Mouse (Mus musculus): Measurements from ENCODE around the gene Rbms3.

The Rbms3 gene

DNA sequence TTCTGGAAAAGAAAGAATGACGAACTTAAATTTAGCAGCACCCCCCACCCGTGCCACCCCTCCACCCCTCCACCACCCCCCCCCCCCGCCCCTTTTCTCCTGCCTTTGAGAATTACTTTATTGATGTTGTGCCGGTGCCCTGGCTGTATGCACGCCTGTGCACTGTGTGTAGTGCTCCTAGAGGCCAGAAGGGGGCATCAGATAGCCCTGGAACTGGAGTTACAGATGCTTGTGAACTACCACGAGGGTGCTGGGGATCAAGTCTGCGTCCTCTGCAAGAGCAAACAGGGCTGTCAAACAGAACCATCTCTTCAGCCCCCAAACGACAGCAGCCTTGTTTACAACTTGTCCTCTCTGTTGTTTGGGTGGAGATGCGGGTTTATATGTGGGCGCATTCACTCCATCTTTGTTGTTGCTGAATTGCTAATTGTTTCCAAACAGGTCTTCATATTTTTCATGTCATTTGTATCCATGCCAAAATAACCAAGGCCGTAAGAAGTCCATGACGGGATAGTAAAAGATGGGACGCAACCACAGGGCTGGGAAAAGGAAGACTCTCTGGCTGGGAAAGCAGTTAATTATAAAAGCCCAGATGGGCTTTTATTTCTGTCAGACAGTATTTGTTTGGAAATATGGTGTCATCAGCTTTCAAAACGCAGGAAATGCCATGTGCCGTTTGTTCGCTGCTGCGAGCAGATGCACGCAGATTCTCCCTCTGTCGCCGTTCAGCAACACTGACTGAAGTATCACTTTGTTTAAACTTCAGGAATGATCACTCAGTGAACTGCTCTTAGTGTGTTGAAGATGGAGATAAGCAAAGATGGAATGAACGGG, 652.9 kb downstream of the Rbms3 start:
- DNase-seq (ENCODE audit: low spot score), result no peak

DNA sequence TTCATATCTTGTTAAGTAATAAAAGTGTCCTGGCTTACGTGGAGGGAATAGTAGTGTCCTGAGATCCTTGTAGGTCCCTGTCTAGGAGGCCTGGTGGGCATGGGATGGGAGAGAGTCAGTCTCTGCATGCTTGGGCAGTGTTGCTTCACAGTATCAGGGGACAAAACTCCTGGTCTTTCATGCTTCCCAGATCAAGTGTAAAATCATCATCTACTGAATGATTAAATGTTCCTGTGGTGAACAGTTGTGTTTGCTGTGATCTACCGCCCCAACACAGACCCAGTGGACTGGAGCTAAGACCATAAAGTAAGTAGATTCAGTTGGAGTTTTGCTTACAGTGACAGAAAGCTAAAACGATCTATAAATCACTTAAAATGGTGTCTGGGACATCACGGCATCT, 654.4 kb downstream of the Rbms3 start:
- DNase-seq (ENCODE audit: low spot score), result no peak

DNA sequence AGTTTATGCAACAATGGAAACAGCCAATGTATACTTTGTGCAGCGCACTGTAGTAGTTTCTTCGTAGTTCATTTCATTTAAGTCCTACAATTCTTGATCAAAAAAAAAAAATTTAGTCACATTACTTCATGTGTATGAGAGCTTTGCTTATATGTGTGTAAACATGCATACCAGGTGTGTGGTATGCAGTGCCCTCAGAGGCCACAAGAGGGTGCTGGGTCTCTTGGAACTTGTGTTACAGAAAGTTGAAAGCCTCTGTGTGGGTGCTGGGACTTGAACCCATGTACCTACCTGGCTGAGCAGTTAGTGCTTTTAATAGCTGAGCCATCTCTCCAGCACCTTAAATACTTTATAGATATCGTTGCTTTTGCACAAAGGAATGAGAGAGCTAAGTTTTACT, 655.6 kb downstream of the Rbms3 start:
- DNase-seq (ENCODE audit: low spot score), result no peak

DNA sequence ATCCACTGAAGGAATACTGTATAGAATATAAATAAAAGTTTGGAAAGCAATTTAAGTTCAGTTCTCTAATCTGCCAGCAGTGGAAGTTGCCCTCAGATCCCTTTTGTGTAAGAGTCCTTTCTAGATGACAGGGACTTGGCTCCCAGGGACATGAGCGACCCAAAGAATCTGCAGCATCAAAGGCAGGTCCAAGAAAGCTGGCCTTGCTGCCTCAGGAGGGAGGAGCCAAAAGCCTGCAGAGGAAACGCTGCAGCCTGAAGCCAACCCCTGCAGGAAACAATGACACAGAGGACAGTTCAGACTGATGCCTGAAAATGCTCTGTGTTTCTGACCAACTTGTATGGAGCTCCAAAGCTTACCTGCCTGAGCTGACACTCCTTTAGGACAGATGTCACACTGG, 656.1 kb downstream of the Rbms3 start:
- DNase-seq (ENCODE audit: low spot score), result no peak

DNA sequence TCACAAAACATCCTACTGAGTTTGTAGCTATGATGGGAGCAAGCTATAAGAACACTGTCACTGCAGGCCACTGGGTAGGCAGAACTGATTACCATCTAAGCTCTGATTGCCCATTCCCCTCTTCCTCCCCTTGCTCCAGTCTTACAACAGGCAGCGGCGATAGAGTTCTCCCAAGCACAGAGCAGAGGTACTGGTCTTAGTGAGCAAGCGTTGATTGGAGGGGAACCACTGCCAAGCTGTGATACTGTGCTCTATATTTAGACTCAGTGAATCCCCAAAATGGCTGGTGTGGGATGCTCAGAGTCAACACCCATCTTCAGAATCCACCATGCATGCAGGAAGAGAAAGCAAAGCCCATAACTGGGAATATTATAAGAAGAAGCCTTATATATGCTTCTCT, 662.4 kb downstream of the Rbms3 start:
- no peak for DNase-seq (ENCODE audit: low spot score)

DNA sequence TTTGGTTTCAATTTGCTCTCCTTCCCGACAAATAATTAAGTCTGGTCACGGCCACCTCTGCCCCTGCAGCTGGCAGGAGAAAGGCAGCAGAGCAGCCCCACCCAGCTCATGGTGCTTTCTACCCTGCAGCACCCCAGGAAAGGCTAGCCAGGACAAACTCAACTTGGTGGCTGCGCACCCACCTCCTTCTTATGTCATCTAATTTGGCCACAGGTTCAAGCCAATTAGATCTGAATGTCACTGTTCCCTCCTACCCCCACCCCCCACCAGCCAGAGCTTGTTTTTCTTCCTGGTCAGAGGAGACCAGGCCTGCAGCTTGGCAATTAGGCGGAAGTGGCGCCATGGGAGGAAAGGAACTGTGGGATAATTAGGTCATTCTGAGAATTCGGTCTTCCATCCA, 664.0 kb downstream of the Rbms3 start:
- DNase-seq (ENCODE audit: low spot score), result no peak

DNA sequence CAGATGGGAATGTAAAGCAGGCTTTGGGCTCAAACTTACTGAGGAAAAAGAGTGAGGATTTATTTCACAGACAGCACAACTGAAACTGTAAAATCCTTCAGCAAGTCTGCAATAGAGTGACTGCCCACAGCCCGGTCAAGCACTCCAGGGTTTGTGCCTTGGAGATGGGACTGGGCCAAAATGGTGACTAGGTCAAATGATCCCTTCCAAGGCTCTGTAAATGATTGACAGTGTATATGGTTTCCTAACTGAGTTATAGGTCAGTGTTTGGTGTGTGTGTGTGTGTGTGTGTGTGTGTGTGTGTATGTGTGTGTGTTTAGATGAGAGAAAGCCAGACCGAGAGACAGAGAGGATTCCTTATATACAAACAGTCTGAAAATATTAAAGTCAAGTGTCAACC, 673.6 kb downstream of the Rbms3 start:
- no peak for DNase-seq (ENCODE audit: low spot score)

DNA sequence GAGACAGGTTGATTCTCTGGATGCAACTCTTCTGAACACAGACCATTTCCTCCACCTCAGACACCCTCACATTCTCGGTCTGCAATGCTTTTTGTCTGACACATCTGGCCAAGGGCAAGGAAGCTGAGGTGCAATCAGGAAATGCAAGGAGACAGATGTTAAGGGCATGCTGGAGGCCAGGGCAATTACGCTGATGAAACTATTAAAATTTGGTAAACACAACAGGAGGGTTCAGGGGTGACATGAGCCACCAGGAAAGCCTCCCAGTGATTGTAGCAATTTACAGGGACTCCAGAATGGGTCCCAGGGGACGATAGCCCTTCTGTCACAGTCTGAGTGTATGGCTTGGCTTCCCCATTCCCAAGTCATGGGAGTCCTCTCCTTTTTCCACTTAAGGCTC, 681.5 kb downstream of the Rbms3 start:
- DNase-seq (ENCODE audit: low spot score), result no peak

DNA sequence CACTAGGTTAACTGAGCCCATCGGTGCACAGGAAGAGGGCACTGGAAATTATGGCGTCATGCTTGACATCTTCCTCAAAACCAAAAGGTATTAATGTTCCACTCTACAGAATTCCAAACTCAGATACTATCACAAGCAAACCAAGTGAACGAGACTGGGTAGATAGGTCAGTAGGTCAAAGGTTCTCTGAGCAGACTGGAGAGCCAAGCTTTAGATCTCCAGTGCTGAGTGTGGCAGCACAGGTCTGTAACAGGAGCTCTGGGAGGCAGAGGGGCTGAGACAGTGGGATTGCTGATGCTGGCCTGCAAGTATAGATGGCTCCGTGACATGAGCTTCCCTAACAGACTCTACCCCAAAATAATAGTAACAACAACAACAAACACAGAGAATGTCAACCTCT, 682.3 kb downstream of the Rbms3 start:
- no peak for DNase-seq (ENCODE audit: low spot score)

DNA sequence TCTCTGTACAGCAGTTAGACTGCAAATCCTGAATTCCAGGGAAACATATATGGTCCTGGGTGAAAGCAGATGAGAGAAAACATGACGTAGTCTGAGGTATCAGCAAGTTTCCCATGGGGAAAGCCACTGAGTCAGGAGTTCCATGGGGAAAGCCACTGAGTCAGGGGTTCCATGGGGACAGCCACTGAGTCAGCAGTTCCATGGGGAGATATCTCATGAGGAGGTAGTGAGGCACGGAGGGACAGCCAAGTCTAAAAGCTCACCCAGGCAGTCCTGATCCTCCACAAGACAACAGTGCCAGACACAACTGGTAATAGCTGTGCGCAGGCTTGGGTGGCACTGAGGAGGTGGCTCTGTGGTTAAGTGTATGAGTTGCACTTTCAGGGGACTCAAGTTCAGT, 682.9 kb downstream of the Rbms3 start:
- DNase-seq (ENCODE audit: low spot score), result no peak

DNA sequence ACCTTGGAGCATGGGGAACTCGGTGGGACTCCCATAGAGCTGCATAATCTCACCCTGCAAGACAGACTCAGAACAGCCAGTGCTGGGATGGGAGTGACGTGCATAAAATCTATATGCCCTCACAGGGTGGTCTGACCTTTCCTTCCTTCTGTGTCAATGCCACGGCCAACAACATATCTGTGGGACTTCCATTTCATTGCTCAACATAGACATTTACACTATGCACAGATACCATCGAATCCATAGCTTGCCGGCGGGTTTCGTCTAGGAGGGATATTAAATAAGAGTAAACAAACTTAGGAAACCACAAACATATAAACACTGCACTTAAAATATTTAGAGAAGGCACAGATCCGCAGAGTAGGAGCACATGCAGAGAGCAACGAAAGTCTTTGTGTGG, 684.0 kb downstream of the Rbms3 start:
- DNase-seq (ENCODE audit: low spot score), result no peak

DNA sequence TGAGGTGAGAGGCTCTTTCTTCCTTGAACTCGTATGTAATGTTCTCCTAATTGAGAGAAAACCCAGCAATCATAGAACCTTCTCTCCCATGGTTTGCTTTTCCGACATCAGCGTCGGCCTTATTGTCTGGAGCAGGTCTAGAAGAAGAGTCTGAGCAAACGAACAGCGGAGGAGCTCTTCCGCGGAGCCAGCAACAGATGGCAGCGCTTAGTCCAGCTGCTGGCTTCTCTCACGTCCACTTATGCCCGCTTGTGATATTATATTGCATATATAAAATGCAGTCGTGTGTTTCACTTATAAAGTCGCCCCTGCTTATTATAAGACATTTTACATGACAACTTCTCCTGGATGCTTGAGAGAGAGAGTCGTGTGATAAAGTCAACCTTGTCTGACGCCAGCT, 685.8 kb downstream of the Rbms3 start:
- DNase-seq (ENCODE audit: low spot score), result no peak

DNA sequence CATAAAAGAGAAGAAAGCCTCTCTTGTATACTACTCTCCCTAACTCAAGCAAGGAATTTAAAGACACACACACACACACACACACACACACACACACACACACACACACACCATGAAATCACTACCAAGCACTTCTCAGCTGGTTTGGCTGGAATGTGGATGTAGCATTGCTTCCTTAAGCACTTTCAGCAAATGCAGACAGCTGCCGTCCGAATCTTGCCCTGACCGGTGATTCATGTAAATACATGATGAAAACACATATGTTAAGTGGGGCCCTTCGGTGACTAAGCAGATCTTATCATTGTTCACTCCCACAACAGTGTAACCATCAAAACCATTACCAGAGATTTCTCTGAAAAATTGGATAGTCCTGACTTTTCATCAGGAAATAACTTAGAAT, 688.6 kb downstream of the Rbms3 start:
- DNase-seq (ENCODE audit: low spot score), result no peak

DNA sequence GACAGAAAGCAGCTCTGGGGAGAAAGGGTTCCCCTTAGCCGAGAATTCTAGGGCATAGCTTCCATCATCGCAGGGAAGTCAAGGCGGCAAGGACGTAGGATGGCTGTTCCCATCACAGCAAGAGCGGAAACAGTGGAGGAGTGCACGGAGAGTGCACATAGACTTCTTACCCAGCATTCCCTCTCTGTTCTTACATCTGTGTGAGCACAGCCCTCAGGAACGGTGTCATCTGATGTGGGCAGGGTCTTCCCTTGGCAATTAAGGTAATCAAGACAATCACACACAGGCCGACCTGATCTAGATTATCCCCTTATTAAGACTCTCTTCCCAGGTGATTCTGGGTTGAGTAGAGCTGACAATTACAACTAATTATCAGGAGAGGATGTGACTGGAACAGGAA, 689.0 kb downstream of the Rbms3 start:
- DNase-seq (ENCODE audit: low spot score), result no peak

DNA sequence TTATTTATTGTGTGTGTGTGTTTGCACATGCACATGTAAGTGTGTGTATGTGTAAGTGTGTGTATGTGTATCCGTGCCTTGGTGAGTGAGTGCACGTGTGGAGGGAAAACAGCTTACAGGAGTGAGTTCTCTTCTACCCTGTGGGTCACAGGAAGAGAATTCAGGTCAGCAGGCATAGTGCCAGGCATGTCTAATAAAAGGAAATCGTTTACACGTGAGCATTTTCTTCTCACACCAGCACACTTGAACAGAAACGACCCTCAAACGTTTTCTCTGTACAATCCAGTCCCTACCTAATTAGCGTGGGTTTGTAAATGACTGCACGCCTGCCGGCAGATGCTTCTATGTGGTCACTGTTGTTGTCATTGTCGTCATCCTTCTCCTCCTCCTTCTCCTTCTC, 701.4 kb downstream of the Rbms3 start:
- DNase-seq (ENCODE audit: low spot score), result no peak

DNA sequence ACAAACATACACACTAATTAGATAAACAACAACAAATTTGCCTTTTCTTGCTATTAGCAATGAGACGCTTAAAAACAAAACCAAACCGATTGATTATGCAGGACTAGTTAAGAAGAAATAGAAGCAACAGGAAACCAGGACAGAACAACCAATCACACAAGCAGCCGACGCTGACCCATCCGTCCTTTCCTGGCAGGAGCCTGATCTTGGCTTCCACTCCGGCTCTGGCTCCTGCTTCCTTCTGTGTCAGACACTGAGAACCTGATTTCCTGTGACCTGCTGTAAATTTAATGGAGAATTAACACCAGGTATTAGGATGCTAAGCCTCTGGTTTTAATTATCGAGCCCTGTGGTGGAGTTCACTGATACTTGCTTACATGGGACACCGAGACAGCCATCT, 706.6 kb downstream of the Rbms3 start:
- no peak for DNase-seq (ENCODE audit: low spot score)

DNA sequence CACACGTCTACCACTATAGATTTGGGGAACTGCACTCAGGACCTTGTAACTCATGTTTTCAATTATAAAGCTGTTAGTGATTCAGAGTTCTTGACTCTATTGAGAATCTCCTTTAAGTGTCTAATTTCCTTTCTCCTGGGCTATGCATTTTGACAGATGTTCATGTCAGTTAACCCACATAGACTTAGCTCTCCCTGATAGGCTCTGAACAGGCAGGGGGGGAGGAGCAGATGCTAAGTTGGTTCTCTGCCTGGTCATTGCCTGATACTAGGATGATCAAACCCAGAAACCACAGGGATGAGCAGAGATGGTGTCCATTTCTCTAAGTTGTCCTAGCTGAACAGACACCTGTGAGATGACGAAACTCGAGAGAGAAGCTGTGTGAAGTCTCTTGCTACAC, 707.2 kb downstream of the Rbms3 start:
- DNase-seq (ENCODE audit: low spot score), result no peak

DNA sequence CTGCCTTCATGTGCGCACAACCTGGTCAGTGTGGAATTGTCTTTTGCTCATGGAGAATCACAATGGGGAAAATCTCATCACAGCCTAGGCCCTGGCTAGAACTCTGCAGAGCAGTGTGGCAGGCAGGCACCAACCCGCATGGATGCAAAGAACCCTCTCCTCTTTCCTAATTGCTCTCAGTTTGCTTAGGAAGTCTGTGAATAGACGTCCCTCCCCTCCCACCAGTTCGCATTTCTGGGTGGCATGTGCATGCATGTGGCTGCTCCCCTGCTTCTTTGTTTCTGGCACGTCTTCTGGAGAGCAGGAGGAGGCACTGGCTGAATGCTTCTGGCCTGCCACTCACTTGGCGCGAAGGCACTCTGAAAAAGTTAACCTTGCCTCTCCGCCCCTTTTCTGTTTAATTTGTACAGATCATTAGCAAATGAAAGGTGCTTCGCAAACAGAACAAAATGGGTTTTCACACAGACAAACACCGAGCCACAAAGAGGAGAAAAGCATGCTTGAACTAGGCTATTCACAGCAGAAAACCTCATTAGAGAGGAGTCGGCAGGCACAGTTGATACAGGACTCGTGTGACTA, 710.2 kb downstream of the Rbms3 start:
- DNase-seq (ENCODE audit: low spot score), result no peak

DNA sequence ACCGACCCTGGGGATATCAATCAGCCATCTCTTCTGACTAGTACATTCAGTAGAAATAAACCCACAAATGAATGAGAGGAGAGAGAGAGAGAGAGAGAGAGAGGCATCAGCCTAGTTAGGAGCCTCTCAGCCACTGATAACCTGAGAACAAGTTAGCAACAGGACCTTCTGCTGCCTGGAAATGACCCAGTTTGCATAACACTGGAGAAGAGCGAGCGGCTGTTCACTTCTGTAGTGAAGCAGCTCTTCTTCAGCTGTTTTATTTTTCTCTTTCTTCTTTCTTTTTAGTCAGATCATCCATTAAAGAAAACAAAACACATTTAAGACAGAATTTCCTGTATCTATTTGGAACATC, 717.2 kb downstream of the Rbms3 start:
- DNase-seq (ENCODE audit: low spot score), result no peak

DNA sequence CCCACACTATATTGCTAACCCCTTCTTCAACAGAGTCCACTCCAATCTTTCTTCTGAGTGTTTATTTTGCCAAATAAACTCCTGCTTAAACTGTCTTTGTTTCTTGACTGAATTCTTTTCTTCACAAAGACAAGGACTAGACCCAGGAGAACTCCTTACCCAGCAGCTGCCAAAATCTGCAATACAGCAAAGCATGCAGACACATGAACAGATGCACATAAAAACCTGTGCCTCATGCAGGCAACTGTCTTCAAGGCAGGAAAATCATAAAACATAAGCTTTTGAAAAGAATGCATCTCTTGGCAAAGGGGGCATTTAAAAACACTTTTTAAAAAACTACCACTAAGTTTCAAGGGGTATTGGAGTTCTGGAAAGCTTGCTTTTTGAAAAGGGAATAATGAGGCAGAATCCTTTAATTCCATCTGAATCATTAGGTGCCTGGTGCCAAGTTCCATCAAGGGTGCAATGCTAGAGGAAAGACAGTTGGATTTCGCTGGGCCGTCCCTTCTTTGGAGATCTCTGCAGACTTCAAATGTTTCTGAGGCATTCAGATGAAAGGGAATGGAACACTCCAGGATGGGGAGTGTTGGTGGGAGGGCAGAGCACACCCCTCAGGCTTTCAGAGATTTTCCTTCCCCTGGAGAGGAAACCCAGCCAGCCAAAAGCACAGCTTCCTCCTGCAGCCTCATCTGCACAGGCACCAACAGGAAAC, 717.8 kb downstream of the Rbms3 start:
- no peak for DNase-seq (ENCODE audit: low spot score)

DNA sequence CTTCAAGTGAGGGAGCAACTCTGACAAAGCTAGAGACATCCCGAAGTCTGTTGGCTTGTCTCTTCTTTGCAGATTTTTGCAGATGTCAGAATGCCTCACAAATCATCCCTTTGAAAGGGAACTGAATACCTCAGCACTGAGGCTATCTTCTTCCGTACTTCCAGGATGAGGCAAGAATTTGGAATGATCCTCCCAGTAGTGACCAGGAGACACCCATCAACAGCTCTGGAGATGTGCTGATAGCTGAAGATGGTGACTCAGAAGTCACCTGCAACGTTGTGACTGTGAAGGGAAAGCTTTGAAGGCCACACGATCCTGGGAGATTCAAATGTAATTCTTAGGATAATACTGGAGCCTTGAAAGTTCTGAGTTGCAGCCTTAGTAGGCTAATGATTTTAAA, 720.2 kb downstream of the Rbms3 start:
- DNase-seq (ENCODE audit: low spot score), result no peak

DNA sequence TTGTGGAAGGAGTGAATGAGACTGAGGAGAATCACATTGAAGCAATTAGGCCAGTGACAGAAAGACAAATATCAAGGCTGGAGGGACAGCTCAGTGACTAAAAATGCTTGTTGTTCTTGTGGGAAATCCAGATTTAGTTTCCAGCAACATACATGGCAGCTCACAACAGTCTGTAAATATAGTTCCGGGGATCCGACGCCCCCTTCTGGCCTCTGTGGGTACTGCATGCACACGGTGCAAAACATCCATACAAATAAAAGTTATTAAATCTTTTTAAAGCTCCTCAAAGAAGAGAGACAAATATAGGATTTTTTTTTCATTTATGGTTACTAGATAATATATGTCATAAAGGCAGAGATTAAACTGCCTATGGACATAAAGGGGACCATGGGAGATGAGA, 722.8 kb downstream of the Rbms3 start:
- DNase-seq (ENCODE audit: low spot score), result peak; percentile 26

DNA sequence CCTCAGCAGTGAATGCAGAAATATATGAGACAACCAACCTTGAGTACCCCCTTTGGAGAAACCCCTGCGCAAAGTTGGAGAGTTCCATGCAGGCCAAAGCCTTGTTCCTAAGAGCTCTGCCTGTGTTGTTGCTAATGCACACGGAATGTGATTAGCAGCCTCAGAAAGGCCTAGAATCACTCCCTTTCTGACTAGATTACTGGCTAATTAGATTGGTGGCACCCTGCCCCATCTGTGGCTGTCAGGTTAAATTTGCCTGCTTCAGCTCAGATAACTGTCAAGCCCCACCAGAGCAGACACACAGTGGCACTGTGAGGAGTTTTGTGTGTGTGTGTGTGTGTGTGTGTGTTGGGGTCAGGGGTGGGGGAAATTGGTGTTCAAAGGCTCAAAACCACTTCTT, 724.1 kb downstream of the Rbms3 start:
- DNase-seq (ENCODE audit: low spot score), result no peak
